Mouse (Mus musculus) natural killer cell, adult 2 months (primary cell): ENCODE measurements around the gene Apbb1ip.
A peak's percentile ranks its signal among the peaks of the same experiment; 100 is the strongest.

Experiments used
- DNase-seq, 2 experiments: peaks; one replicate each; pipeline ENCODE4 v3.0.0; 2022; ENCODE audit warnings: low spot score in 2 of 2

Apbb1ip gene

DNA sequence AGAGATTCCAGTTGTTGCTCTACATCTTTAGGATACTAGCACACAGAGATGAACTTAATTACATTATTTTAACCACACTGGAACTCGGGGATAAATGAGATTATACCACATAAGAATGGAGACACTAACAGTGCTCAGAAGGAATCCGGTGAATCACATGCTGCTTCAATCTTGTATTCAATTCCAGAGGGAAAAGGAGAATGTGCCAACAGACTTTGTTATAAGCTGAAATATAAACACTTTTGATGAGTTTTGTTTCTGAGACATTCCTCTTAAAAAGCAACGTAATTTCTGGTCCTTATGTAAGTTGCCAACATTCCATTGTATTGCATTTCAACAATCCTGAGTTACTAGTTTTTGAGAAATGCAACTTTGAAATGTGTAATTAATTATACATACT, 1.8 kb downstream of the Apbb1ip start:
- no peak for DNase-seq

GRCm38 (mm10) chr2:22776568-22777230, 2.8 kb downstream of the Apbb1ip start:
- DNase-seq = no peak

DNA sequence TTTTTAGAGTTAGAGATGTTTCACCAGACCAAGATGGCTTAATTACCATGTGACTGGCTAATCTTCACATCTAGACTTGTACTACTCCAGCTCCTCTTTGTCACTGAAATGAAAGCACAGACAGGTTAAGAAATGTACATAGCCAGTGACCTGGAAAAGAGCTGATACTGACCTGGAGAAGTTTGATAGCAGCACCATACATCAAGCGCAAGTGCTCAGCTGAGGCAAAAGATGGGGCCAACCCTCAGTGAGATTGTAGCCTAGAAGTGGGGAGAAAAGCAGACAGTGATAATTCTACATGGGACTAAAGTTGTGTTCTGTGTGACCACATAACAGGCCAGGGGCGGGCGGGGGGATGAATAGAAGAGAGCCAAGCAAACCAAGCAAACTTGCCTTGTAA, 3.9 kb downstream of the Apbb1ip start:
- DNase-seq = peak in 1 of 2 experiments; percentile 17

DNA sequence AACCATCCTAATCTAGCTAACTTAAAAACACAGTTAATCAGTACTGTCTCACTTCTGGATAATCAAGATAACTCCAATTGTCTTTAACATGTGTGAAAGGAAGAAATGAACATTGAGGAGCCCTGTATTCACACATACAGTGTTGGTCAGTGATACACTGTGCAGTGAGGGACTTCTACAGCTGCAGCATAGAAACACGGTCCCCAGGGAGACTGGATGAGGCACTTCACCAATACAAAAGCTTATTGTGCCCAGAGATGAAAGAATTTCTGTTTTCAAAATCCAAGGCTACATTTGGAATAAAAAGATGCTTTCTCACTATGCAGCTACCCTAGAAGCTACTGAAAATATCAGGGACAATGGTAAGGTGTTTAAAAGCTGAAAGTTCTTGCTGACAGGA, 7.0 kb downstream of the Apbb1ip start:
- no peak for DNase-seq

DNA sequence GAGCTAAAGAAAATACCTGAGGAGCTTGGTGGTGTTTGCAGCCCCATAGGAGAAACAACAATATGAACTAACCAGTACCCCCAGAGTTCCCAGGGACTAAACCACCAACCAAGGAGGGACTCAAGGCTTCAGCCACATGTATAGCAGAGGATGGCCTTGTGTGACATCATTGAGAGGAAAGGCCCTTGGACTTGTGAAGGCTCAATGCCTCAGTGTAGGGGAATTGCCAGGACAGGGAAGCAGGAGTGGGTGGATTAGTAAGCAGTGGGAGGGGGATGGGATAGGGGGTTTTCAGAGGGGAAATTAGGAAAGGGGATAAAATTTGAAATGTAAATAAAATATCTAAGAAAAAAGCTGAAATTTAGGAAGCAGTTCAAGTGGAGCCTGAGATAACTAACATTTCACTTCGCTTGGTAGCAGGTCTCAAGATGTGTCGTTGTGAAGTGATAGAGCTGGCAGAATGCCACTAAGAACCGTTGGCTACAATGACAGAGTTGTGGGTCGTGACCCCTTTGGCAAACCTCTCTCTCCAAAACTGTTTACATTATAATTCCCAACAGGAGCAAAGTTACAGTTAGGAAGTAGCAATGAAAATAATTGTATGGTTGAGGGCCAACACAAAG, 7.6 kb downstream of the Apbb1ip start:
- no peak for DNase-seq

GRCm38 (mm10) chr2:22782057-22782456, 8.2 kb downstream of the Apbb1ip start:
- no peak for DNase-seq

GRCm38 (mm10) chr2:22783137-22783638, 9.3 kb downstream of the Apbb1ip start:
- no peak for DNase-seq

- DNase-seq = peak; percentile 84 to 86
These were observed 10.3 kb downstream of the Apbb1ip start for GRCm38 (mm10) chr2:22784186-22784585.

DNA sequence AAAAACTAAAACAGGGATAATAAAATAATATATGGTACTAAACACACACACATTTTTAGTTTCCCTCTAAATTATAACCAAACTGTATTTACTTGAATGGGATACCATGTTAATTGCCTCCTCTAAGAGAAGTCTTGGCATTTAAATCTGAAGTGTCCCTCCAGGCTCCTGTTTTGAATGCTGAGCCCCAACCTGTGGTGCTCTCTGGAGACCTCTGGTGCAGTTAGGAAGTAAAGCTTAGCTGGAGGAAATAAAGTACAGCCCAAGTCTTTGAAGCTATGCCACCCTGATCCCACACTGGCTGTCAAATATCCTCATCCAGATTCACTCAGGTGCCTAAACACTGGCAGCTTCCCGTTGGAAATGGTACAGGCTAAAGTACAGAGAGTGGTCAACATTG, 10.9 kb downstream of the Apbb1ip start:
- DNase-seq = no peak

- DNase-seq = no peak
These were observed 14.8 kb downstream of the Apbb1ip start for GRCm38 (mm10) chr2:22788658-22789057.

DNA sequence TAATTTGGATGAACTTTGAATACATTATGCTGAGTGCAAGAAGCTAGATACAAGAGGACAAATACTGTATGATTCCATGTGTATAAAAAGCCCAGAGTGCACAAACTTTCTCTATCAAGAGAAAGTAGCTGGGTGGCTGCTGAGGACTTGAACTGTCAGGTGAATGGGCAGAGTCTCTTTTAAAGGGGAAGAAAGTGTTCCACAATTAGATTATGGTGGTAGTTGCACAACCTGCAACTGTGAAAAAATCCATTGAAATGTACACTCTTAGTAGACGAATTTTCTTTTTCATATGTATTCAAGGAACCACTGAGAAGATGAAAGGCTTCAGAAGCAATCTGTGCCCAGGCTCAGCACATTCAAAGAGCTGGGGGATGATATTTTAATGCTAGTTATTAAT, 15.7 kb downstream of the Apbb1ip start:
- DNase-seq = no peak

DNA sequence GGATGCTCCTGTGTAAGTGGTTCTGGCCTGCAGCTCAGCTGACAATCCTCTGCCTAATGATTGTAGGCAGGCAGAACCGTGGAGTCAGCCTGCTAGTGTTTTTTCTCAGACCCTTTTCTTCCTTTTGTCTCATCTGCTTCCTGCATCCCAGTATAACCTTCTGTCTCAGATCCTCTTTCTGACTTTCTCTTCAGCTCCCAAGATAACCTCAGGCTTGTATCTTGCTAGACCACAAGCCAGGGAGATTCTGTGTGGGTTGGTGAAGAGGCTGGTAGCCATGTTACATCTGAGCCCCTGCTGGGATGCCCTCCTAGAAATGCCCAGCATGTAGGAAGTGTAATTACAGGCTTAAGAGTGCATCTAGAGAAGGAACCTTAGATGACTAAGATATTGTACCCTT, 16.5 kb downstream of the Apbb1ip start:
- DNase-seq = no peak

DNA sequence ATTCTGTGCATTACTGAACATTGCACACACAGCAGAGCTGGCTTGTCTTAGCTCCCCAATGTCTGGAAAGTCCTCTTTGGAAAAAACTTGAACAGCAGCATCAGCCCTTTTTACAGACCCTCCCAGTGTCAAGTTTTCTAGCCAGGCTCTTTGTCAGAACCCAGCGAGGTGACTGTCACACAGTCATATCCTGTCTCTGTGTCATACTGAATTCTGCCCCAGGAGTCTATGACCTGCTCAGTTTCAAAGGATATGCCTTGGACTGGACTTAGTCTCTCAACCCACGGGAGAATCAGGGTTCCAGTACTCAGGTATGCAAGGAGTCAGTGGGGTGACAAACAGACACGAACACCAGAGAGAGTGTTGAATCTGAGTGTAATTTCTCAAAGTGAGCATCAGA, 21.2 kb downstream of the Apbb1ip start:
- no peak for DNase-seq

DNA sequence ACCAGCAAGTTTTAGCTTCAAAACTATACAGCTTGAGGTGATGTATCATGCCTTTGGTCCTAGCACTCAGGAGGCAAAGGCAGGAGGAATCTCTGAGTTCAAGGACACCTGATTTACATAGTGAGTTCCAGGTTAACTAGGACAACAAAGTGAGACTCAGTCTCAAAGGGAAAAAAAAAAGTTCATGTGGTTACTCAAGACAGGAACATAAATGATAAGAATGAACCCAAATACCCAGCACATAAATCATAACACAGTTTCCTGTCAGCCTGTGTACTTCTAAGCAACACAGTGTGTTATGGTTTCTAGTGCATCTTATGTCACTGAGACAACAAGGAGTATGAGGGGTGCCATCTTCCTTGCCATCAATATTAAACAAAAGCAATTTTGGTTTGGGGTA, 22.6 kb downstream of the Apbb1ip start:
- no peak for DNase-seq

- peak in 1 of 2 experiments; percentile 51 for DNase-seq
These were observed 25.6 kb downstream of the Apbb1ip start for GRCm38 (mm10) chr2:22799430-22800041.

DNA sequence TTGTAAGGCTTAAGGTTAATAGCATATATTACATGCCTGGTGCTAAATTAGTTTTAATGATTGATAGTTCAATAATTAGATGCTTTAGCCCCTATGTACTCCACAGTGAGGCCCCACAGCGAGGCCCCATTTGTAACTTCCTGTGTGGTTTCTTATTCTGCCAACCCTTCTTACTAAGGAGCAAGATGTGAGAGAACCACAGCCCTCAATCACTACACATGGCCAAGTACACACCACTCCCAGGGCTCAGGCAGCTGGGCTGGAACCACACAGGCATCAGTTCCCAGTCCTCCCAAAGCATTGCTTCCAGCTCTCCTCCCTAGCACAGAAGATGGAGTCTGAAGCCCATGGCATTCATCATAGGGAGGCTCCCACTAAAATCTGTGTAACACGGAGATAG, 31.7 kb downstream of the Apbb1ip start:
- peak; percentile 67 to 78 for DNase-seq

- no peak for DNase-seq
These were observed 32.7 kb downstream of the Apbb1ip start for GRCm38 (mm10) chr2:22806576-22806975.

GRCm38 (mm10) chr2:22807312-22807711, 33.4 kb downstream of the Apbb1ip start:
- DNase-seq = peak; percentile 72 to 73

DNA sequence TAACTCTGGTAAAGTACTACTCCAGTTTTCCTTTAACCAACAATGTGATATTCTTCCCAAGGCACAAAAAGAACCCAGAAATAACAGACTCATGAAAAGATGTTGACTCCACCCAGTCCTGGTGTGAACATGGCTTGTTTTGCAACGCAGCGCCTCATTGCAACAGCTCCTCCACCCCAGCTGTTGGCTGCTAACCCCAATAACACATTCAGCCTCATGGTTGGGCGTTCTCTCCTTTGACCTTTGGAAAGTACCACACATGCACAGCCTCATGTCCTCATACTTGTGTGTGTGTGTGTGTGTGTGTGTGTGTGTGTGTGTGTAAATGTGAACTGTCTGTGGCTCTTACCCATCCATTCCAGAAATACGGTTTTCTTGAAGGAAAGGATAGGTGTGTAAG, 37.0 kb downstream of the Apbb1ip start:
- DNase-seq = peak; percentile 75 to 81

- peak; percentile 46 to 70 for DNase-seq
These were observed 37.6 kb downstream of the Apbb1ip start for GRCm38 (mm10) chr2:22811466-22811865.

DNA sequence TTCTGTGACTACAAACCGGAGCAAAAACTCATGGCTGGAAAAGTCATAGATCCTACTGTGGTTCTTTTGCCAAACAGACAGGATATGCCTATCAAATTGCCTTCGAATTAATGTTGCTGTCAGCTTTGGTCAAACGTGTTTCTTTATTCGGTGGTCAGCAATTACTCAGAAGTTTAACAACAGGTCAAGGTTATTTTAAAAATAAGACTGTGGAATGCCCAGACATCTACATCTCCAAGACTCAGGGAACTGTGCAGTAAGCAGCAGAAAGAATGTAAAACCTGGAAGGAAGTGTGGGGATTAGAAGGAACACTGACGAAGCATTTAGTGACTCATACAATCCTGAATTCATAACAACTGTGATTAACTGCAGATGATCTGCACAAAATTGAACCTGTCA, 40.0 kb downstream of the Apbb1ip start:
- DNase-seq = no peak

- DNase-seq = no peak
These were observed 41.8 kb downstream of the Apbb1ip start for GRCm38 (mm10) chr2:22815674-22816073.

DNA sequence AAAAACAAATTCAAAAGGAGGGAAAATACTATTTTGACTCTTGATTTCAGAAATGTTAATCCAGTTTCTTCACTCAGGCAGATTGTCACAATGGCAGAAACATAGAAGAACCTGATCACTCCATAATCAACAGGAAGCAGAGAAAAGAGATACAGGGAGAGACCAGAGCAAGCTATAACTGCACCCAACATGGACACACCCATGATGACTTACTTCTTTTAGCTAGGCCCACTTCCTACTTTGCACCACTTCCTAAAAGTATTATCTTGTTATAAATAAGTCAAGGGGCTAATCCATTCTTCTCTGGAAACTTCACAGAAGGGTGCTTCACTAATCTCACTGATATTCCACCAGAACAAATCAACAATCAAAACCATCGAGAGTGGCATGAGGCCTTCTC, 42.3 kb downstream of the Apbb1ip start:
- DNase-seq = no peak
